Mouse (Mus musculus) neutrophil, adult 5-6 weeks (primary cell): ENCODE measurements around the gene Lfng. TPM values are rescaled to one million over a fixed set of nuclear protein-coding genes. Genes with fewer than 3 reads are reported as not detected.

ENCODE experiments used
- ATAC-seq: fragments of 151-379, 151-347 bp; 2 replicates; pipeline ENCODE4 v1.8.0; 2017; ENCODE audit warnings: mild to moderate bottlenecking, moderate TSS enrichment; ENCODE audit not compliant: insufficient number of reproducible peaks, poor library complexity, low FRiP score, severe bottlenecking; ENCODE audit errors: extremely low read depth
- total RNA-seq: library from RNA; stranded (forward); fragments of 200-1000 nt; gene quantifications from 2 replicates; pipeline ENCODE4 v1.2.3, GENCODE M21; 2017

The Lfng gene
- 229 and 273 TPM in 2 replicates for total RNA-seq

- peak; percentile 75 for ATAC-seq
These were observed at the start of gene Lfng for GRCm38 (mm10) chr5:140607001-140607835. Gene Lfng (plus strand): TSS chr5:140607320.

- ATAC-seq: no peak
These were observed 44.5 kb upstream of the Lfng start for GRCm38 (mm10) chr5:140562601-140563000.

GRCm38 (mm10) chr5:140564896-140565295 is 42.2 kb upstream of the Lfng start, which contains the start of gene Grifin:
Gene Grifin (minus strand): TSS chr5:140565071.
- no peak for ATAC-seq

- ATAC-seq: no peak
These were observed 41.7 kb upstream of the Lfng start for GRCm38 (mm10) chr5:140565451-140565850.

GRCm38 (mm10) chr5:140565856-140566255 is 41.3 kb upstream of the Lfng start:
- ATAC-seq: peak; percentile 36; the same call in 1 of the 2 replicates

- ATAC-seq: no peak
These were observed 40.8 kb upstream of the Lfng start for GRCm38 (mm10) chr5:140566271-140566670.

- ATAC-seq: peak; percentile 53
These were observed 39.8 kb upstream of the Lfng start for GRCm38 (mm10) chr5:140567321-140567720.

- ATAC-seq: no peak
These were observed 39.4 kb upstream of the Lfng start for GRCm38 (mm10) chr5:140567751-140568150.

GRCm38 (mm10) chr5:140568321-140568970 is 38.7 kb upstream of the Lfng start:
- ATAC-seq: peak; percentile 57

GRCm38 (mm10) chr5:140569032-140569595 is 38.0 kb upstream of the Lfng start:
- no peak for ATAC-seq

GRCm38 (mm10) chr5:140570223-140570870 is 36.8 kb upstream of the Lfng start:
- no peak for ATAC-seq

- ATAC-seq: no peak
These were observed 35.9 kb upstream of the Lfng start for GRCm38 (mm10) chr5:140571201-140571600.

- ATAC-seq: no peak
These were observed 35.4 kb upstream of the Lfng start for GRCm38 (mm10) chr5:140571673-140572072.

GRCm38 (mm10) chr5:140572611-140573010 is 34.5 kb upstream of the Lfng start:
- no peak for ATAC-seq

- peak; percentile 78 for ATAC-seq
These were observed 31.7 kb upstream of the Lfng start for GRCm38 (mm10) chr5:140575381-140575866.

GRCm38 (mm10) chr5:140579221-140579620 is 27.9 kb upstream of the Lfng start:
- ATAC-seq: no peak

- ATAC-seq: no peak
These were observed 27.3 kb upstream of the Lfng start for GRCm38 (mm10) chr5:140579771-140580170.

GRCm38 (mm10) chr5:140581569-140581968 is 25.6 kb upstream of the Lfng start:
- no peak for ATAC-seq
